Mouse (Mus musculus) thymus, postnatal 36 days (tissue): Measurements from ENCODE around the gene Tha1.

Source experiments
- DNase-seq, 2 experiments: peaks; one replicate each; pipeline ENCODE4 v3.0.0; 2022; ENCODE audit warnings: mixed read lengths in 2 of 2

The Tha1 gene

GRCm38 (mm10) chr11:117872861-117873608, at the start of gene Tha1:
Gene Tha1, minus strand, starts transcription at chr11:117873481.
- peak; percentile 66 to 73 for DNase-seq

- no peak for DNase-seq
Measured at GRCm38 (mm10) chr11:117919211-117919610, 45.9 kb upstream of the Tha1 start.

- DNase-seq: no peak
Measured at GRCm38 (mm10) chr11:117918541-117918940, 45.3 kb upstream of the Tha1 start.

GRCm38 (mm10) chr11:117915837-117916236, 42.6 kb upstream of the Tha1 start:
- DNase-seq: no peak

GRCm38 (mm10) chr11:117915341-117915740, 42.1 kb upstream of the Tha1 start:
- DNase-seq: peak in 1 of 2 experiments; percentile 40

- DNase-seq: no peak
Measured at GRCm38 (mm10) chr11:117914531-117914930, 41.2 kb upstream of the Tha1 start.

GRCm38 (mm10) chr11:117912684-117913352, 39.5 kb upstream of the Tha1 start:
- peak; percentile 80 to 83 for DNase-seq

- DNase-seq: no peak
Measured at GRCm38 (mm10) chr11:117909337-117909736, 36.1 kb upstream of the Tha1 start.

- peak in 1 of 2 experiments; percentile 57 for DNase-seq
Measured at GRCm38 (mm10) chr11:117904442-117904841, 31.2 kb upstream of the Tha1 start.

- DNase-seq: peak; percentile 77 to 89
Measured at GRCm38 (mm10) chr11:117902282-117902681, 29.0 kb upstream of the Tha1 start.

- no peak for DNase-seq
Measured at GRCm38 (mm10) chr11:117896533-117896932, 23.3 kb upstream of the Tha1 start.

- DNase-seq: no peak
Measured at GRCm38 (mm10) chr11:117894676-117895075, 21.4 kb upstream of the Tha1 start.

GRCm38 (mm10) chr11:117892199-117892598, 18.9 kb upstream of the Tha1 start:
- DNase-seq: peak; percentile 83 to 84

GRCm38 (mm10) chr11:117891581-117892175, 18.4 kb upstream of the Tha1 start:
- DNase-seq: peak; percentile 50 to 71

GRCm38 (mm10) chr11:117890519-117891282, 17.4 kb upstream of the Tha1 start:
- DNase-seq: no peak

- no peak for DNase-seq
Measured at GRCm38 (mm10) chr11:117889887-117890340, 16.6 kb upstream of the Tha1 start.

GRCm38 (mm10) chr11:117888853-117889822, 15.9 kb upstream of the Tha1 start:
- DNase-seq: no peak

GRCm38 (mm10) chr11:117888168-117888852, 15.0 kb upstream of the Tha1 start:
- no peak for DNase-seq

- DNase-seq: no peak
Measured at GRCm38 (mm10) chr11:117886000-117886399, 12.7 kb upstream of the Tha1 start.

- no peak for DNase-seq
Measured at GRCm38 (mm10) chr11:117882208-117882607, 8.9 kb upstream of the Tha1 start.

GRCm38 (mm10) chr11:117881787-117882186, 8.5 kb upstream of the Tha1 start:
- no peak for DNase-seq
